Mouse (Mus musculus): ENCODE measurements around the gene Kcnb1. TPM values are rescaled to one million over a fixed set of nuclear protein-coding genes. Genes with fewer than 3 reads are reported as not detected.
A peak's percentile ranks its signal among the peaks of the same experiment; 100 is the strongest.

Gene Kcnb1
- polyA plus RNA-seq, 1 experiment, result 1.3 TPM

DNA sequence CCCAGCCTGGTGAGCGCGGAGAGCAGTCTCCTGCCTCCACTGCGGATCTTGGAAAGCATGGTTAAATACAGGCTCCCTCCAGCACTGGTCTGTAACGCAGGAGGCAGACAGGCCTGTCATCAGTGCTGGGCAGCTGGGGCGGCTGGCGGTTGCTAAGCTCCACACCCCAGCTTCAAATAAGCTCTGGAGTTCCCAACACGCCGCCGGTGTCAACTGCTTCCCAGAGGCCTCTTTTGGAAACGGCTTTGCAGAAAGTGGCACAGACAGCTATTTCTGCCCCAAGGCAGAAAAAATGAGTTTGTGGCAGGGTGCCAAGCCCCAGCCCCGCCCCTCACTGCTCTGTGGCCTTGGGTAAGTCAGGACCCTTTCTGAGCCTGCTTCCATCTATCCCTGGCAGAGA is 66.0 kb downstream of the Kcnb1 start:
- DNase-seq (ENCODE audit: low read depth in 1 of 2, low spot score in 2 of 2), result no peak
- H3K4me3 ChIP-seq (ENCODE audit: extremely low read depth, insufficient read depth, insufficient read length), result no peak overlapping the region
- H3K27me3 ChIP-seq (ENCODE audit: control insufficient read depth, insufficient read depth, low read length), result no peaks in the 10 kb centered on the region
- H3K27ac ChIP-seq (ENCODE audit: insufficient read depth, low read length), result no peak overlapping the region
- H3K36me3 ChIP-seq (ENCODE audit: control insufficient read depth, insufficient read depth, low read length), result no peaks in the 10 kb centered on the region
- peaks cover 8% of the 10 kb centered on the region; the same call in 1 of the 2 replicates for H3K4me1 ChIP-seq (ENCODE audit: control insufficient read depth, insufficient read depth, insufficient read length)
- 77% methylated on average over 11 of the region's 11 CpGs for WGBS
- TF ChIP-seq POLR2A (IDR thresholded peaks at IDR 0.05; ENCODE audit: low read depth, low read length), result no peak
- no peak for TF ChIP-seq CTCF (IDR thresholded peaks at IDR 0.05; ENCODE audit: extremely low read depth, insufficient read depth, insufficient read length, insufficient replicate concordance)

DNA sequence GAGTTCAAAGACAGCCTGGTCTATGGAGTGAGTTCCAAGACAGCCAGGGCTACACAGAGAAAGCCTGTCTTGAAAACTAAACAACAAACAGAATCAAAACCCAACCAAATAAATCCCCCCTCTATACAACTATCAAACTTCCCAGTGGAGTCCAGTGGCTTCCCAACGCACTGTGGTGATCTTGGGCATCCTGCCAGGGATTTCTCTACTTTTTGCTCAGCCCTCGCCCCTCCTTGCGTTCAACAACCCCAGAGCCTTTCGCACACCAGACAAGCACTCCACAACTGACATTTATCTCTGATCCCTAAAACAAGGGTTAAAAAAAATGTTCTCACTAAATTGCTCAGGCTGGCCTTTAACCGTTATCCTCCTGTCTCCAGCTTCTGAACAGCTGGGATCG is 67.2 kb downstream of the Kcnb1 start:
- TF ChIP-seq CTCF (IDR thresholded peaks at IDR 0.05; ENCODE audit: extremely low read depth, insufficient read depth, insufficient read length, insufficient replicate concordance) (no peak), POLR2A (IDR thresholded peaks at IDR 0.05; ENCODE audit: low read depth, low read length) (no peak)
- Histone ChIP-seq H3K27ac (ENCODE audit: insufficient read depth, low read length) (no peak overlapping the region), H3K36me3 (ENCODE audit: control insufficient read depth, insufficient read depth, low read length) (no peaks in the 10 kb centered on the region), H3K27me3 (ENCODE audit: control insufficient read depth, insufficient read depth, low read length) (no peaks in the 10 kb centered on the region), H3K4me1 (ENCODE audit: control insufficient read depth, insufficient read depth, insufficient read length) (no peaks in the 10 kb centered on the region), H3K4me3 (ENCODE audit: extremely low read depth, insufficient read depth, insufficient read length) (no peak overlapping the region)
- WGBS, result 94% methylated on average over 6 of the region's 6 CpGs
- DNase-seq (ENCODE audit: low read depth in 1 of 2, low spot score in 2 of 2), result no peak

GRCm38 (mm10) chr2:167121996-167122395 is 68.0 kb downstream of the Kcnb1 start:
- no peaks in the 10 kb centered on the region for H3K27me3 ChIP-seq (ENCODE audit: control insufficient read depth, insufficient read depth, low read length)
- 89% methylated on average over 7 of the region's 7 CpGs for WGBS
- no peak for TF ChIP-seq POLR2A (IDR thresholded peaks at IDR 0.05; ENCODE audit: low read depth, low read length)
- no peak for TF ChIP-seq CTCF (IDR thresholded peaks at IDR 0.05; ENCODE audit: extremely low read depth, insufficient read depth, insufficient read length, insufficient replicate concordance)
- H3K27ac ChIP-seq (ENCODE audit: insufficient read depth, low read length), result no peak overlapping the region
- DNase-seq (ENCODE audit: low read depth in 1 of 2, low spot score in 2 of 2), result no peak
- no peaks in the 10 kb centered on the region for H3K36me3 ChIP-seq (ENCODE audit: control insufficient read depth, insufficient read depth, low read length)
- H3K4me3 ChIP-seq (ENCODE audit: extremely low read depth, insufficient read depth, insufficient read length), result no peak overlapping the region
- no peaks in the 10 kb centered on the region for H3K4me1 ChIP-seq (ENCODE audit: control insufficient read depth, insufficient read depth, insufficient read length)

GRCm38 (mm10) chr2:167121228-167121627 is 68.7 kb downstream of the Kcnb1 start:
- Histone ChIP-seq H3K4me3 (ENCODE audit: extremely low read depth, insufficient read depth, insufficient read length) (no peak overlapping the region), H3K27me3 (ENCODE audit: control insufficient read depth, insufficient read depth, low read length) (no peaks in the 10 kb centered on the region), H3K27ac (ENCODE audit: insufficient read depth, low read length) (no peak overlapping the region), H3K36me3 (ENCODE audit: control insufficient read depth, insufficient read depth, low read length) (no peaks in the 10 kb centered on the region), H3K4me1 (ENCODE audit: control insufficient read depth, insufficient read depth, insufficient read length) (no peaks in the 10 kb centered on the region)
- 75% methylated on average over 6 of the region's 6 CpGs for WGBS
- DNase-seq (ENCODE audit: low read depth in 1 of 2, low spot score in 2 of 2), result no peak
- TF ChIP-seq POLR2A (IDR thresholded peaks at IDR 0.05; ENCODE audit: low read depth, low read length) (no peak), CTCF (IDR thresholded peaks at IDR 0.05; ENCODE audit: extremely low read depth, insufficient read depth, insufficient read length, insufficient replicate concordance) (no peak)

DNA sequence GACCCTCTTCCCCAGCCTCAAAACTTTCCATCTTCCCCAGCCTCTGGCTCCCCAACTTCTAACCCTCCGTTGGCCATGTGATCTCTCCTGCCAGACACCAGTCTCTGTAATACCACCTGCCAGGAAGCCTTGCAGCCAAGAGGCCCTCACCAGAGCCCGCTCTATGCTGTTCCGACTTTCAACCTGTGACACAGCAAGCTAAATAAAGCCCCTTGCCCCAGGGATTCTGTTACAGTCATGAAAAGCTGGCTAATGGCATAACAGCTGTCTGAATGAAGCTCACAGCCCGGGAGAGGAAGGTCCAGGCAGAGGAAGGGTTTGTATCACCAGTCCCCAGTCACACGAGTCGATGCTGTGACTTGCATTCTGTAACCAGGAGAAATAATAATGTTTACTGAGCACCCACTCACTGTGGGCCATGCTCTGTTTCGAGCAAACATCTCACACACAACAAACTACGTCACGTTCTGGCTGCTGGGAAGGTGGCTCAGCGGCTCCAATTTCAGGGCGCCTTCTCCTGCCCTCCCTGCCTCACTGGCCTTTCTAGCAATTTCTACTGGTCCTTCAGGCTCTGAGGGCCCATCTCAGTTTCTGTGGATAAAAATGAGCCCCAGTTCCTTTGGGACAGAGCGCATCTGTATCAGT is 69.6 kb downstream of the Kcnb1 start:
- Histone ChIP-seq H3K27me3 (ENCODE audit: control insufficient read depth, insufficient read depth, low read length) (no peaks in the 10 kb centered on the region), H3K4me1 (ENCODE audit: control insufficient read depth, insufficient read depth, insufficient read length) (no peaks in the 10 kb centered on the region), H3K4me3 (ENCODE audit: extremely low read depth, insufficient read depth, insufficient read length) (no peak overlapping the region), H3K36me3 (ENCODE audit: control insufficient read depth, insufficient read depth, low read length) (no peaks in the 10 kb centered on the region), H3K27ac (ENCODE audit: insufficient read depth, low read length) (no peak overlapping the region)
- 87% methylated on average over 12 of the region's 12 CpGs for WGBS
- DNase-seq (ENCODE audit: low read depth in 1 of 2, low spot score in 2 of 2), result no peak
- TF ChIP-seq CTCF (IDR thresholded peaks at IDR 0.05; ENCODE audit: extremely low read depth, insufficient read depth, insufficient read length, insufficient replicate concordance), result no peak
- no peak for TF ChIP-seq POLR2A (IDR thresholded peaks at IDR 0.05; ENCODE audit: low read depth, low read length)

DNA sequence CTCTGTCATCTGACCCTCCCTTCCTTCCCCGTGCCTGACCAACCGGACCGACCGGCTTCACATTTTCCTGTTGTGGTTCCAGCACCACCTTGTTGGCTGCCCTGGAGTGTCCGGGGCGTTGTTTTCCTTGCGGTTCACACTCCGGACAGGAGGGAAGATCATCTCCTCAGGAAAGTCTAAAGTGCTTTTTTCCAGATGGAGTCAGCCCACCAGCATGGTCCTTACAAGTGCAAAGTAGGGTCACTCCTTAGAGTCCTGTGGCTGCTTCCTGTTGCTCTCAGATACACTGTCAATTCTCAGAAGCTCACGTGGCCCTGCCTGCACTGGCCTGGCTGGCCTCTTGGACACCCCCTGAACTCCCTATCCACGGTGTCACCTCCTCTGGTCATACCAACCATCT is 71.9 kb downstream of the Kcnb1 start:
- no peak for DNase-seq (ENCODE audit: low read depth in 1 of 2, low spot score in 2 of 2)
- Histone ChIP-seq H3K4me1 (ENCODE audit: control insufficient read depth, insufficient read depth, insufficient read length) (no peaks in the 10 kb centered on the region), H3K4me3 (ENCODE audit: extremely low read depth, insufficient read depth, insufficient read length) (no peak overlapping the region), H3K27me3 (ENCODE audit: control insufficient read depth, insufficient read depth, low read length) (no peaks in the 10 kb centered on the region), H3K36me3 (ENCODE audit: control insufficient read depth, insufficient read depth, low read length) (no peaks in the 10 kb centered on the region), H3K27ac (ENCODE audit: insufficient read depth, low read length) (no peak overlapping the region)
- WGBS, result 84% methylated on average over 10 of the region's 10 CpGs
- TF ChIP-seq CTCF (IDR thresholded peaks at IDR 0.05; ENCODE audit: extremely low read depth, insufficient read depth, insufficient read length, insufficient replicate concordance) (no peak), POLR2A (IDR thresholded peaks at IDR 0.05; ENCODE audit: low read depth, low read length) (no peak)

GRCm38 (mm10) chr2:167112737-167113136 is 77.2 kb downstream of the Kcnb1 start:
- peak; percentile 52 to 83 for DNase-seq (ENCODE audit: low read depth in 1 of 2, low spot score in 2 of 2)
- WGBS, result 58% methylated on average over 6 of the region's 6 CpGs
- Histone ChIP-seq H3K27ac (ENCODE audit: insufficient read depth, low read length) (no peak overlapping the region), H3K27me3 (ENCODE audit: control insufficient read depth, insufficient read depth, low read length) (no peaks in the 10 kb centered on the region), H3K4me3 (ENCODE audit: extremely low read depth, insufficient read depth, insufficient read length) (no peak overlapping the region), H3K36me3 (ENCODE audit: control insufficient read depth, insufficient read depth, low read length) (no peaks in the 10 kb centered on the region), H3K4me1 (ENCODE audit: control insufficient read depth, insufficient read depth, insufficient read length) (no peaks in the 10 kb centered on the region)
- TF ChIP-seq CTCF (IDR thresholded peaks at IDR 0.05; ENCODE audit: extremely low read depth, insufficient read depth, insufficient read length, insufficient replicate concordance), result peak; percentile 93; the same call in 1 of the 2 replicates
- no peak for TF ChIP-seq POLR2A (IDR thresholded peaks at IDR 0.05; ENCODE audit: low read depth, low read length)

Measured in spleen, adult 2 months (tissue).